Mouse (Mus musculus) hindbrain, embryonic 12.5 days (tissue): ENCODE measurements around the gene Abcg4. TPM values are rescaled to one million over a fixed set of nuclear protein-coding genes. Genes with fewer than 3 reads are reported as not detected.

Experiments
- ATAC-seq: fragments of 200-750 bp; cut with Nextera tagmentation; 2 replicates; pipeline ENCODE4 v1.8.0; 2017; ENCODE audit warnings: moderate TSS enrichment; ENCODE audit not compliant: low FRiP score
- H3K27ac ChIP-seq: fragments of 300-500 bp; sonication (generic); 2 replicates; pipeline ENCODE4 v1.5.1; 2016; ENCODE audit warnings: mild to moderate bottlenecking
- H3K27me3 ChIP-seq: fragments of 300-500 bp; sonication (generic); 2 replicates; pipeline ENCODE4 v1.6.1; 2016; ENCODE audit warnings: mild to moderate bottlenecking
- H3K36me3 ChIP-seq: fragments of 300-500 bp; sonication (generic); 2 replicates; pipeline ENCODE4 v1.6.1; 2016; ENCODE audit warnings: mild to moderate bottlenecking
- H3K4me1 ChIP-seq: fragments of 300-500 bp; sonication (generic); 2 replicates; pipeline ENCODE4 v1.6.1; 2016
- H3K4me2 ChIP-seq: fragments of 300-500 bp; sonication (generic); replicated peaks from 2 replicates; pipeline ENCODE4 v1.6.1; 2016; ENCODE audit warnings: mild to moderate bottlenecking
- H3K4me3 ChIP-seq: fragments of 300-500 bp; sonication (generic); 2 replicates; pipeline ENCODE4 v1.5.1; 2016; ENCODE audit warnings: mild to moderate bottlenecking
- H3K9ac ChIP-seq: fragments of 300-500 bp; sonication (generic); 2 replicates; pipeline ENCODE4 v1.6.1; 2016; ENCODE audit warnings: mild to moderate bottlenecking, moderate library complexity
- H3K9me3 ChIP-seq: fragments of 300-500 bp; sonication (generic); replicated peaks from 2 replicates; pipeline ENCODE4 v1.6.1; 2016; ENCODE audit warnings: mild to moderate bottlenecking
- WGBS: fragments of 180-500 bp; shearing (Covaris S2); methylation state at CpG from one replicate; pipeline ENCODE4 v1.1.7; 2016; 5-methylcytosine and 5-hydroxymethylcytosine counted together
- polyA plus RNA-seq: library from polyadenylated mRNA; unstranded; fragments of >200 nt; fragmentation: Nextera tagmentation; extraction: Ambion mirVana; gene quantifications from 2 replicates; pipeline ENCODE4 v1.2.1, GENCODE M21; 2016

Abcg4 gene
- polyA plus RNA-seq, 1 experiment from 2014 or later, result 12.9 TPM

DNA sequence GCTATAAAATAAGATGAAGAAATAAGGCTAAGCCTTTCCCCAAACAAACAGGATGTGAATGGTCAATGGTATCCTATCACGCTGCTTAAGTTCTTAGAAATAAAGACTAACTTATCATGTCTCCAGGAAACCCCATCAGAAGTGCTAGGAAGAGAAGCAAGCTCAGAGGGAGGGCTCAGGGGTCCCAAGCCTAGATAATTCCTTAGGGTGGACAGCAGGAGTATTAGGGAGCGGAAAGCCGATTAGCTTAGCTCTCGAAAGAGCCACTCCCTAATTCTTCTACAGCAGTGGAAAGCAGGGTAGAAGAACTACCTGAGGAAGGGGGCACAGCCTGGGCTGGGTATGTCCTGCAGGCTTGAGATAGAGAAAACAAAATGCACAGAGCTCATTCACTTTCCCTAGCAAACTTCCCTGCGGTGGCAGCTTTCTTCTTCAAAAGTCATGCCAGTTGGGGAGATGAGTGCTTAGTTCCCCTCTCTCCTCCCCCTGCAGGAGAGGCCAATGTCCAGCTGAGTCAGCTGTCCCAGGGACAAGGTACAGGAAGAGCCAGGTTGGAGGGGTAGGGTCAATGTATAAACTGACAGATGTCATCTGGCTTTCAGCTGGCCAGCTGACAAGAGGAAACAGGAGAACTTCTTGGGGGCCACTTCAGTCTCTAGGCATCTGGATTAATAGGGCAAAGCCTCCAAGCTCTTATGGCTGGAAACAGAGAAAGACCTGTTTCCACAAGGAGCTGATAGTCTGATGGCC is 29.8 kb upstream of the Abcg4 start:
- Histone ChIP-seq H3K4me2 (peak overlapping the region; percentile 95), H3K36me3 (peaks cover 38% of the 10 kb centered on the region), H3K9ac (peak overlapping the region; percentile 96), H3K4me3 (peak overlapping the region; percentile 97), H3K9me3 (no peaks in the 10 kb centered on the region), H3K4me1 (peaks cover 31% of the 10 kb centered on the region), H3K27me3 (no peaks in the 10 kb centered on the region), H3K27ac (no peak overlapping the region)
- no peak for ATAC-seq
- WGBS, result 66% methylated on average over 5 of the region's 5 CpGs

- Histone ChIP-seq H3K27me3 (no peaks in the 10 kb centered on the region), H3K27ac (no peak overlapping the region), H3K9ac (no peak overlapping the region), H3K4me2 (no peak overlapping the region), H3K4me1 (peaks cover 31% of the 10 kb centered on the region), H3K4me3 (no peak overlapping the region), H3K9me3 (no peaks in the 10 kb centered on the region), H3K36me3 (peaks cover 44% of the 10 kb centered on the region)
- 70% methylated on average over 4 of the region's 4 CpGs for WGBS
- ATAC-seq, result no peak
Measured at GRCm38 (mm10) chr9:44317452-44317851, 29.0 kb upstream of the Abcg4 start.

DNA sequence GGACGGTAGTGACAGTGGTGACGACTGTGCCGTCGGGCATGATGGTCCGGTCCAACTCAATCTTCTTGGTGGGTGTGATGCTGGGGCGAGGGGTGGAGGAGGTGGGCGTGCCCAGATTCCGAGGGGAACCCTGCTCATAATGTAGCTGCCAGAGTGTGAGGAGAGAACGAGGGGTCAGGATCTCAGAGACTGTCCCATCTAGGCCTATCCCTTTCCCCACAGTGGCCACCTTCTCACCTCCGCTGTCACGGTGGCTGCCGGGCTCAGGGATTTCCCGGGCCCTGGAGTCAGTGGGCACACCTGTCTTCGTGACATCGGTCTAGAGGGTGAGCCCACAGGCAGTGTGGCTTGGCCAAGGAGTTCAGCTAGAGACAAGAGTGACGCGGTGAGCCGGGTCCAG is 26.5 kb upstream of the Abcg4 start:
- no peak overlapping the region for H3K4me2 ChIP-seq
- H3K4me1 ChIP-seq, result peaks cover 38% of the 10 kb centered on the region
- H3K9ac ChIP-seq, result no peak overlapping the region
- 90% methylated on average over 18 of the region's 18 CpGs for WGBS
- no peak overlapping the region for H3K27ac ChIP-seq
- peaks cover 9% of the 10 kb centered on the region; the same call in 1 of the 2 replicates for H3K27me3 ChIP-seq
- H3K36me3 ChIP-seq, result peaks cover 49% of the 10 kb centered on the region
- H3K4me3 ChIP-seq, result no peak overlapping the region
- ATAC-seq, result no peak
- H3K9me3 ChIP-seq, result no peaks in the 10 kb centered on the region

DNA sequence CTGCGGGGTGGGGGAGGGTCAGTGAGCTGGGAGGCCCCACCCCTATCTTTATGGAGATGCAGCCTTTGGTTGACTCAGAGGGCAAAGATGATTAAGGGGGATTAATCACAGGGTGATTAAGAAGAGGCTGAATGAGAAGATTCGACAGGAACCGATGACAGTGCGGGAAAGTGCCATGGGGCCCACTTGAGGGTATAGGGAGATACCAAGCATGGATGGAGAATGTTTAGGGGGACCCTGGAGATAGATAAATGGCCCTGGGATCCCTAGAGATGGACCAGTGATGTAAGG is 25.8 kb upstream of the Abcg4 start:
- no peak overlapping the region for H3K4me2 ChIP-seq
- H3K9me3 ChIP-seq, result no peaks in the 10 kb centered on the region
- peaks cover 34% of the 10 kb centered on the region for H3K4me1 ChIP-seq
- H3K27ac ChIP-seq, result no peak overlapping the region
- WGBS, result 70% methylated on average over 4 of the region's 4 CpGs
- no peak overlapping the region for H3K4me3 ChIP-seq
- no peak for ATAC-seq
- no peak overlapping the region for H3K9ac ChIP-seq
- H3K36me3 ChIP-seq, result peaks cover 49% of the 10 kb centered on the region
- peaks cover 9% of the 10 kb centered on the region; the same call in 1 of the 2 replicates for H3K27me3 ChIP-seq

GRCm38 (mm10) chr9:44313476-44314256 is 25.3 kb upstream of the Abcg4 start:
- Histone ChIP-seq H3K9me3 (no peaks in the 10 kb centered on the region), H3K36me3 (peaks cover 49% of the 10 kb centered on the region), H3K4me2 (no peak overlapping the region), H3K4me3 (no peak overlapping the region), H3K4me1 (peaks cover 28% of the 10 kb centered on the region), H3K27me3 (peaks cover 9% of the 10 kb centered on the region; the same call in 1 of the 2 replicates), H3K9ac (no peak overlapping the region), H3K27ac (no peak overlapping the region)
- 76% methylated on average over 19 of the region's 19 CpGs for WGBS
- no peak for ATAC-seq

GRCm38 (mm10) chr9:44311136-44312134 is 23.0 kb upstream of the Abcg4 start:
- Histone ChIP-seq H3K36me3 (peaks cover 43% of the 10 kb centered on the region), H3K27me3 (peaks cover 9% of the 10 kb centered on the region; the same call in 1 of the 2 replicates), H3K4me3 (no peak overlapping the region), H3K9me3 (no peaks in the 10 kb centered on the region), H3K9ac (no peak overlapping the region), H3K4me2 (no peak overlapping the region; the same call in 1 of the 2 replicates), H3K27ac (no peak overlapping the region; the same call in 1 of the 2 replicates), H3K4me1 (0 out of 2 replicates have a peak, but pooled peaks cover 13% of the 10 kb centered on the region)
- WGBS, result 8% methylated on average over 27 of the region's 27 CpGs
- ATAC-seq, result peak; percentile 56; the same call in 1 of the 2 replicates

- H3K9ac ChIP-seq, result no peak overlapping the region
- H3K4me3 ChIP-seq, result no peak overlapping the region
- H3K4me1 ChIP-seq, result 0 out of 2 replicates have a peak, but pooled peaks cover 13% of the 10 kb centered on the region
- no peak for ATAC-seq
- no peak overlapping the region; the same call in 1 of the 2 replicates for H3K4me2 ChIP-seq
- H3K9me3 ChIP-seq, result no peaks in the 10 kb centered on the region
- WGBS, result 26% methylated on average over 10 of the region's 10 CpGs
- peaks cover 9% of the 10 kb centered on the region; the same call in 1 of the 2 replicates for H3K27me3 ChIP-seq
- H3K36me3 ChIP-seq, result peaks cover 37% of the 10 kb centered on the region
- H3K27ac ChIP-seq, result no peak overlapping the region
Measured at GRCm38 (mm10) chr9:44310750-44311135, 22.3 kb upstream of the Abcg4 start.

- Histone ChIP-seq H3K27ac (no peak overlapping the region), H3K4me3 (no peak overlapping the region), H3K36me3 (peaks cover 27% of the 10 kb centered on the region), H3K4me2 (no peak overlapping the region), H3K4me1 (peaks cover 15% of the 10 kb centered on the region), H3K9ac (no peak overlapping the region), H3K27me3 (peaks cover 9% of the 10 kb centered on the region; the same call in 1 of the 2 replicates), H3K9me3 (no peaks in the 10 kb centered on the region)
- WGBS, result 68% methylated on average over 3 of the region's 3 CpGs
- no peak for ATAC-seq
Measured at GRCm38 (mm10) chr9:44309756-44310155, 21.3 kb upstream of the Abcg4 start.

DNA sequence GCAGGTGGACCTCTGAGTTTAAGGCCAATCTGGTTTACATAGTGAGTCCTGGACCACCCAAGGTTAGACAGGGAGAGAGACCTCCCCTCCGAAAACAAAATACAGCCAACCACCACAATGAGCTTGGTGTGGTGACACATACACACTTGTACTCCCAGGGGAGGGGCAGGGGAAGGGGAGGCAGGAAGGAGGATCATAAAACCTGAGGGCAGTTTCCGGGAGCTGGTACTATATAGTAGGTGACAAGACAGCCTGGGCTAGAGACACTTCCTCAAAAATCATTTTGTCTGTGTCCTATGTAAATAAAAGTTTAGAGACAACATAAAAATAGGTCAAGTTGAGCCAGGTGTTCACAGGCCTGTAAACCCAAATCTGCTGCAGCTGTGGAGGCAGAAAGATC is 18.8 kb upstream of the Abcg4 start:
- Histone ChIP-seq H3K36me3 (peaks cover 10% of the 10 kb centered on the region), H3K9ac (no peak overlapping the region), H3K4me3 (no peak overlapping the region), H3K4me2 (no peak overlapping the region), H3K27ac (no peak overlapping the region), H3K4me1 (peaks cover 20% of the 10 kb centered on the region), H3K9me3 (no peaks in the 10 kb centered on the region), H3K27me3 (peaks cover 9% of the 10 kb centered on the region; the same call in 1 of the 2 replicates)
- 92% methylated on average over 2 of the region's 2 CpGs for WGBS
- ATAC-seq, result no peak

- Histone ChIP-seq H3K36me3 (peaks cover 16% of the 10 kb centered on the region), H3K4me2 (no peak overlapping the region), H3K27ac (no peak overlapping the region), H3K4me3 (no peak overlapping the region), H3K27me3 (peaks cover 6% of the 10 kb centered on the region; the same call in 1 of the 2 replicates), H3K9ac (no peak overlapping the region), H3K4me1 (peaks cover 16% of the 10 kb centered on the region), H3K9me3 (no peaks in the 10 kb centered on the region)
- no peak for ATAC-seq
- 91% methylated on average over 6 of the region's 6 CpGs for WGBS
Measured at GRCm38 (mm10) chr9:44306532-44306931, 18.1 kb upstream of the Abcg4 start.

GRCm38 (mm10) chr9:44305466-44306079 is 17.2 kb upstream of the Abcg4 start, which contains the start of gene Hinfp:
Hinfp (minus strand) TSS chr9:44305671.
- Histone ChIP-seq H3K36me3 (peaks cover 20% of the 10 kb centered on the region), H3K4me3 (peak within 1 kb of the TSS; percentile 95), H3K4me2 (peak within 1 kb of the TSS; percentile 58), H3K4me1 (peaks cover 8% of the 10 kb centered on the region), H3K9me3 (no peaks in the 10 kb centered on the region), H3K27me3 (no peaks in the 10 kb centered on the region), H3K27ac (peak within 1 kb of the TSS; percentile 84), H3K9ac (peak within 1 kb of the TSS; percentile 95)
- WGBS, result under 1% methylated on average over 52 of the region's 54 CpGs
- peak; percentile 99 for ATAC-seq
